Mouse (Mus musculus) intestine, postnatal 0 days (tissue): ENCODE data around the gene Gstm2. TPM values are rescaled to one million over a fixed set of nuclear protein-coding genes. Genes with fewer than 3 reads are reported as not detected.
"Not testable (repeated sequence)": the region's sequence is repeated elsewhere in the genome, so short reads cannot be mapped to it uniquely, and the experiment has no call there.

Experiments
- ATAC-seq: fragments of 200-750 bp; cut with Nextera tagmentation; 2 replicates; pipeline ENCODE4 v1.8.0; 2017; ENCODE audit warnings: mild to moderate bottlenecking, moderate TSS enrichment, moderate library complexity
- H3K27ac ChIP-seq: fragments of 300-500 bp; sonication (generic); 2 replicates; pipeline ENCODE4 v1.5.1; 2014; ENCODE audit warnings: mild to moderate bottlenecking, low read depth, low read length, moderate library complexity
- H3K27me3 ChIP-seq: fragments of 300-500 bp; sonication (generic); replicated peaks from 2 replicates; pipeline ENCODE4 v1.6.1; 2014; ENCODE audit warnings: low read length, mixed read lengths; ENCODE audit not compliant: control insufficient read depth, insufficient read depth
- H3K36me3 ChIP-seq: fragments of 300-500 bp; sonication (generic); 2 replicates; pipeline ENCODE4 v1.6.1; 2014; ENCODE audit warnings: mild to moderate bottlenecking, moderate library complexity; ENCODE audit not compliant: control insufficient read depth, insufficient read depth
- H3K4me1 ChIP-seq: fragments of 300-500 bp; sonication (generic); replicated peaks from 2 replicates; pipeline ENCODE4 v1.6.1; 2014; ENCODE audit warnings: antibody characterized with exemption, low read length, mixed read lengths; ENCODE audit not compliant: control insufficient read depth, insufficient read depth
- H3K4me2 ChIP-seq: fragments of 300-500 bp; sonication (generic); replicated peaks from 2 replicates; pipeline ENCODE4 v1.6.1; 2014; ENCODE audit warnings: low read depth, mild to moderate bottlenecking, moderate library complexity
- H3K4me3 ChIP-seq: fragments of 300-500 bp; sonication (generic); 2 replicates; pipeline ENCODE4 v1.5.1; 2014; ENCODE audit warnings: low read depth, low read length
- H3K9ac ChIP-seq: fragments of 300-500 bp; sonication (generic); 2 replicates; pipeline ENCODE4 v1.6.1; 2014; ENCODE audit warnings: mild to moderate bottlenecking, low read depth, low read length
- H3K9me3 ChIP-seq: fragments of 300-500 bp; sonication (generic); 2 replicates; pipeline ENCODE4 v1.6.1; 2016; ENCODE audit warnings: mixed run types; ENCODE audit not compliant: control insufficient read depth
- CTCF ChIP-seq: sonication (generic); IDR thresholded peaks from 2 replicates; pipeline ENCODE4 v1.5.1; 2016; ENCODE audit warnings: low read depth, mild to moderate bottlenecking, control low read depth, antibody characterized with exemption, moderate library complexity
- WGBS: fragments of 180-500 bp; shearing (Covaris S2); extraction: QIAGEN DNeasy Blood & Tissue Kit; methylation state at CpG from one replicate; pipeline ENCODE4 v1.1.7; 2014; 5-methylcytosine and 5-hydroxymethylcytosine counted together
- polyA plus RNA-seq: library from polyadenylated mRNA; unstranded; fragments of >200 nt; fragmentation: Nextera tagmentation; extraction: Ambion mirVana; gene quantifications from 2 replicates; pipeline ENCODE4 v1.2.1, GENCODE M21; 2015

The Gstm2 gene
- polyA plus RNA-seq, 1 experiment from 2014 or later = 94.6 TPM

GRCm38 (mm10) chr3:107953906-107954305, 32.3 kb downstream of the Gstm2 start:
- Histone ChIP-seq H3K9ac (no peak overlapping the region), H3K36me3 (no peaks in the 10 kb centered on the region), H3K9me3 (no peaks in the 10 kb centered on the region), H3K4me2 (no peak overlapping the region), H3K27ac (no peak overlapping the region), H3K27me3 (no peaks in the 10 kb centered on the region), H3K4me1 (no peaks in the 10 kb centered on the region), H3K4me3 (no peak overlapping the region)
- TF ChIP-seq CTCF = no peak
- ATAC-seq = no peak
- 80% methylated on average over 5 of the region's 5 CpGs for WGBS

DNA sequence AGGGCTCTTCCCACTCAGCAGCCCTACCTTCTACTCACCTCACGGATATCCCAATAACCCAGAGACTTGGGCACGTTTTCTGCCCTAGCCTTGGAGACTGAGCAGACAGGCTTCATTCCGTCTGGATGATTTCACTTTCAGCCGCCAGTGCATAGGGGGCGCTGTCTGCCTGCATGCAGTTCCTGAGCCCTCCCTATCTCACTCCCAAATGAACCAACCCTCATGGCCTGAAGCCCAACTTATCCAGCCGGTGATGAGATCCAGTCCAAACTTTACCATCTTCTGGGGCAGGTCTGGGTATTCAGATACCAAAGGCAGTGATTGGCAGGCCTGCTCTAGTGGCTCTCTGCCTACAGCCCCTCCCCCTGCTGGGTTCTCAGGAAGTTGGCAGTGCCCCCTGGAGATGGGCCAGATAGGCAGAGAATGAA, 32.9 kb downstream of the Gstm2 start:
- Histone ChIP-seq H3K36me3 (no peaks in the 10 kb centered on the region), H3K27ac (no peak overlapping the region), H3K4me3 (no peak overlapping the region), H3K4me2 (no peak overlapping the region), H3K9ac (no peak overlapping the region), H3K4me1 (no peaks in the 10 kb centered on the region), H3K9me3 (no peaks in the 10 kb centered on the region), H3K27me3 (no peaks in the 10 kb centered on the region)
- TF ChIP-seq CTCF = peak; percentile 95
- ATAC-seq = peak; percentile 43
- 18% methylated on average over 6 of the region's 6 CpGs for WGBS

DNA sequence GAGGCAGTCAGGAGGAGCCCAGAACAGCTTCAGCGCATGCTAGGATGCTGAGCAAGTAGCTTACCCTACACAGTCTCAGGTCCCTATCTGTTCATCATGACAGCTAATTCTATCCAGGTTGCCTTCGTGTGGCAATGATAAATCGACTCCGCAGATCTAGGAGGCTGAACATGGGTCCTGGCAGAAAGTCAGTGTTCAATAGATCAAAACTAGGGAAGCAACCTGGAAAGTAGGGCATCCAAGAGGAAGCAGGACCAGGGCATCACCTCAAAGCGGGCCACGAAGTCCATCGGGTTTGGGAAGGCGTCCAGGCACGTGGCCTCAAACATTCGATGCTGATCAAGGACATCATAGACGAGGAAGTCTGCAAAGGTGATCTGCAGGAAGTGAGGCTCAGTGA, 35.7 kb downstream of the Gstm2 start:
- Histone ChIP-seq H3K36me3 (no peaks in the 10 kb centered on the region), H3K27me3 (no peaks in the 10 kb centered on the region), H3K27ac (no peak overlapping the region), H3K4me2 (no peak overlapping the region), H3K4me3 (no peak overlapping the region), H3K9ac (no peak overlapping the region), H3K9me3 (no peaks in the 10 kb centered on the region), H3K4me1 (no peaks in the 10 kb centered on the region)
- no peak for TF ChIP-seq CTCF
- ATAC-seq = no peak
- WGBS = 83% methylated on average over 11 of the region's 11 CpGs

DNA sequence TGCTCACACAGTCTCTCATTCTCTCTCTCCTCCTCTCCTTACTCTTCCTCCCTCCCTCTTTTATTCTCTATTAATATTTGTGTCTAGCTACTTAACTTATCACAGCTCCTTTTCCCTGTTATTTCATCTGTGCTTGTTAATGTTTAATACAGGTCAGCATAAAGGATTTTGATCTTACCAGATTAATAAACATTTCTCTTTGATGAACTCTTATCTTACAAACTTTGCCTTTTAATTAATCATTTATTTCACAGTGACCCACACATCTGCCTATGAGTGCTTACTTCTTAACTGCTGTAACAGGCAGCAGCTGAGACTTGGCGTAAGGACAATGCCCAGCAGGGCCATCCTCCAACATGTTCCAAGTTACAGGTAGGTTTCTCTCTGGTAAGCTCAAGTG, 36.8 kb downstream of the Gstm2 start:
- 68% methylated on average over 1 of the region's 1 CpGs for WGBS
- not testable (repeated sequence) for H3K9ac ChIP-seq, H3K9me3 ChIP-seq, H3K27ac ChIP-seq, H3K36me3 ChIP-seq, ATAC-seq, H3K4me1 ChIP-seq, H3K4me2 ChIP-seq, H3K4me3 ChIP-seq, H3K27me3 ChIP-seq

DNA sequence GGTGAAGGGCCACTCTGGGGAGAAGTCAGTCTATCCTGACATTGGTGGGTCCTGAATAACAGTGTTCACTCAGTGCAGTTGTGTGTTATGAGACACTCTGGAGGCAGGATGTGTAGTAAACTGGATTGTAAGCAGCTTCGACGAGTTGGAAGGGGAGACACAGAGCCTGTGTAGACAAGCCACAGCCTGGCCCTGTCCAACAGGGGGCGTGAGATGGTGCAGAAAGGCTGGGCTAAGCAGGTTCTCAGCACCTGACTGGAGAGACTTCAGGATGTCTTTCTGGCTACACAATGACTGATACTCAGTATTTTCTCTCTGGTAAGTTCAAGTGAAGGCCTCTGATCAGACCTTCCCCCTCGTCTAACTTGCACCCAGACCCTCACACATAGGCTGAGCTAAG, 40.5 kb downstream of the Gstm2 start:
- Histone ChIP-seq H3K36me3 (no peaks in the 10 kb centered on the region), H3K9me3 (no peaks in the 10 kb centered on the region), H3K4me1 (no peaks in the 10 kb centered on the region), H3K27ac (no peak overlapping the region), H3K4me3 (no peak overlapping the region), H3K27me3 (no peaks in the 10 kb centered on the region), H3K9ac (no peak overlapping the region), H3K4me2 (no peak overlapping the region)
- 65% methylated on average over 4 of the region's 4 CpGs for WGBS
- no peak for ATAC-seq
- peak; percentile 55 for TF ChIP-seq CTCF

DNA sequence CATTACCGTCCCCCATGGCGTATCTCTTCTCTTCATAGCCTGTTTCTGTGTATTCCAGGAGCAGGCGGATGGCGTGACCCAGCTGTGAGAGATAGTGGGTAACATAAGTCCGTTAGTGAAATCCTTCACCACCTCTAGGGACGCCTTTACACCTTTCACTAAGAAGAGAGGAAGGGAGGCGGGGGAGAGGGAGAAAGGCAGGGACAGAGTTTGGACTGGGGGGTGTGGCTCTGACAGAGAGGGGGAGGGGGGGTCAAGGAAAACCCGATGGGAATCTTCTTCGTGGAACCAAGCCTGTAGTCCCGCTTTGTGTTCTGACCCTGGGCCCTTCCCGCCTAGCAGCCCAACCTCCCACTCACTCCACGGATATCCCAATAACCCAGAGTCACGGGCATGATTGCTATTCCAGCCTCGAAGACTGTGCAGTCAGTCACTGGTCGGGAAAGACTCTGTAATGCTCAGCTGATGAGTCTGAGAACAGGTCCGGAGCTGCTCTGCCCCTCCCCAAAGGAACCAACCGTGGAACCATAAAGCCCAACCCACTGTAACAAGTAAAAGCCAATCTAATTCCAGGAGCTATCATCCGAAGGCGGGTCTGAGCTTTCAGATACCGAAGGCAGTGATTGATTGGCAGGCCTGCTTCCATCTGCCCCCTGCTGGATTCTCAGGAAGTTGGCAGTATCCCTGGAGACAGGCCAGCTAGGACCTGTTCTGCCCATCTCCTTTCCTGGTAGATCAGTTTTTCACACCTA, 42.8 kb downstream of the Gstm2 start, which contains the start of gene Gstm6:
Gene Gstm6 (minus strand): TSS at position 511 of the 752 bp plus-strand sequence.
- Histone ChIP-seq H3K9me3 (no peaks in the 10 kb centered on the region), H3K4me1 (no peaks in the 10 kb centered on the region), H3K9ac (no peak within 1 kb of the TSS), H3K4me2 (peak within 1 kb of the TSS; percentile 61), H3K36me3 (no peaks in the 10 kb centered on the region), H3K27ac (peak within 1 kb of the TSS; percentile 21; the same call in 1 of the 2 replicates), H3K27me3 (no peaks in the 10 kb centered on the region), H3K4me3 (peak within 1 kb of the TSS; percentile 26)
- ATAC-seq = peak; percentile 86
- peak; percentile 86 for TF ChIP-seq CTCF
- WGBS = 18% methylated on average over 20 of the region's 20 CpGs
